Mouse (Mus musculus) MEL (cell line): ENCODE measurements around the gene Shank3. TPM values are rescaled to one million over a fixed set of nuclear protein-coding genes. Genes with fewer than 3 reads are reported as not detected.

ENCODE experiments used
- DNase-seq: peaks from one replicate; pipeline ENCODE4 v3.0.0; 2011; ENCODE audit warnings: low read depth, low spot score
- H3K27ac ChIP-seq: 2 replicates; pipeline ENCODE4 v1.5.1; 2012; ENCODE audit warnings: low read depth, mild to moderate bottlenecking, control low read depth, low read length, moderate library complexity; ENCODE audit not compliant: control insufficient read depth
- H3K27me3 ChIP-seq, 2 experiments: fragments of 150-350 bp in 1 of 2; sonication (generic) in 1 of 2; 2 replicates each; pipeline ENCODE4 v1.6.1; 2012; ENCODE audit warnings: low read length in 2 of 2, mild to moderate bottlenecking in 2 of 2, improper control_type of control experiment in 1 of 2, moderate library complexity in 1 of 2; ENCODE audit not compliant: insufficient read depth in 2 of 2, control insufficient read depth in 1 of 2
- H3K36me3 ChIP-seq, 2 experiments: 2 replicates each; pipeline ENCODE4 v1.6.1; 2012 to 2014; ENCODE audit warnings: low read length in 2 of 2, improper control_type of control experiment in 1 of 2, inconsistent platforms in 1 of 2, mild to moderate bottlenecking in 1 of 2; ENCODE audit not compliant: insufficient read depth in 2 of 2, control insufficient read depth in 1 of 2
- H3K4me1 ChIP-seq, 2 experiments: fragments of 150-350 bp in 1 of 2; sonication (generic) in 1 of 2; 2 replicates each; pipeline ENCODE4 v1.6.1; 2012; ENCODE audit warnings: low read length in 2 of 2, improper control_type of control experiment in 1 of 2, mild to moderate bottlenecking in 1 of 2; ENCODE audit not compliant: insufficient read depth in 2 of 2, control insufficient read depth in 1 of 2
- H3K4me3 ChIP-seq, 2 experiments: fragments of 150-350 bp in 1 of 2; sonication (generic) in 1 of 2; 2 replicates each; pipeline ENCODE4 v1.5.1; 2012; ENCODE audit warnings: low read depth in 2 of 2, low read length in 2 of 2, mild to moderate bottlenecking in 2 of 2, moderate library complexity in 2 of 2, control low read depth in 1 of 2, improper control_type of control experiment in 1 of 2; ENCODE audit not compliant: control insufficient read depth in 1 of 2, insufficient read depth in 1 of 2
- H3K79me2 ChIP-seq: 2 replicates; pipeline ENCODE4 v1.6.1; 2012; ENCODE audit warnings: mild to moderate bottlenecking, low read length, moderate library complexity; ENCODE audit not compliant: control insufficient read depth, poor library complexity, insufficient read depth
- H3K9ac ChIP-seq: 2 replicates; pipeline ENCODE4 v1.6.1; 2012; ENCODE audit warnings: low read depth, mild to moderate bottlenecking, control low read depth, low read length, moderate library complexity; ENCODE audit not compliant: control insufficient read depth, poor library complexity, severe bottlenecking
- H3K9me3 ChIP-seq: fragments of 150-350 bp; sonication (generic); replicated peaks from 2 replicates; pipeline ENCODE4 v1.6.1; 2012; ENCODE audit warnings: mild to moderate bottlenecking, low read length, improper control_type of control experiment, moderate library complexity; ENCODE audit not compliant: insufficient read depth
- BHLHE40 ChIP-seq: IDR thresholded peaks from 2 replicates; pipeline ENCODE4 v1.6.1; 2012; ENCODE audit warnings: low read depth, mild to moderate bottlenecking, inconsistent platforms, low read length, improper control_type of control experiment, borderline replicate concordance
- CHD1 ChIP-seq: IDR thresholded peaks from 2 replicates; pipeline ENCODE4 v1.6.1; 2012; ENCODE audit warnings: low read depth, mild to moderate bottlenecking, inconsistent platforms, low read length, improper control_type of control experiment
- CTCF ChIP-seq, 3 experiments: IDR thresholded peaks in 2 of 3; conservative IDR thresholded peaks in 1 of 3; 2 replicates each; pipeline ENCODE4 v1.5.1; 2011 to 2012; ENCODE audit warnings: low read length in 3 of 3, low read depth in 2 of 3, mild to moderate bottlenecking in 2 of 3, improper control_type of control experiment in 1 of 3, inconsistent platforms in 1 of 3, mixed read lengths in 1 of 3, moderate library complexity in 1 of 3; ENCODE audit not compliant: control insufficient read depth in 1 of 3, insufficient read depth in 1 of 3, poor library complexity in 1 of 3, severe bottlenecking in 1 of 3
- ELF1 ChIP-seq: IDR thresholded peaks from 2 replicates; pipeline ENCODE4 v1.6.1; 2014; ENCODE audit warnings: low read depth, mild to moderate bottlenecking, inconsistent platforms, low read length, improper control_type of control experiment, moderate library complexity
- EP300 ChIP-seq, 2 experiments: IDR thresholded peaks; 2 replicates each; pipeline ENCODE4 v1.6.1; 2011; ENCODE audit warnings: improper control_type of control experiment in 2 of 2, low read length in 2 of 2, low read depth in 1 of 2, mild to moderate bottlenecking in 1 of 2
- ETS1 ChIP-seq: IDR thresholded peaks from 2 replicates; pipeline ENCODE4 v1.6.1; 2012; ENCODE audit warnings: low read depth, mild to moderate bottlenecking, inconsistent platforms, low read length, improper control_type of control experiment, moderate library complexity
- GATA1 ChIP-seq: IDR thresholded peaks from 2 replicates; pipeline ENCODE4 v1.6.1; 2011; ENCODE audit warnings: low read depth, low read length, improper control_type of control experiment
- HCFC1 ChIP-seq: IDR thresholded peaks from 2 replicates; pipeline ENCODE4 v1.6.1; 2012; ENCODE audit warnings: low read depth, mild to moderate bottlenecking, inconsistent platforms, low read length, improper control_type of control experiment, moderate library complexity
- JUND ChIP-seq: IDR thresholded peaks from 2 replicates; pipeline ENCODE4 v1.6.1; 2011; ENCODE audit warnings: low read depth, mild to moderate bottlenecking, improper control_type of control experiment, low read length
- KAT2A ChIP-seq: conservative IDR thresholded peaks from 2 replicates; pipeline ENCODE4 v1.6.1; 2012; ENCODE audit warnings: low read depth, low read length, improper control_type of control experiment, inconsistent platforms
- MYC ChIP-seq: IDR thresholded peaks from 2 replicates; pipeline ENCODE4 v1.6.1; 2011; ENCODE audit warnings: low read depth, mild to moderate bottlenecking, low read length, improper control_type of control experiment, moderate library complexity
- NELFE ChIP-seq: IDR thresholded peaks from 2 replicates; pipeline ENCODE4 v1.6.1; 2011; ENCODE audit warnings: low read depth, low read length, improper control_type of control experiment
- POLR2A ChIP-seq, 2 experiments: IDR thresholded peaks; 2 replicates each; pipeline ENCODE4 v1.6.1; 2011 to 2012; ENCODE audit warnings: low read length in 2 of 2, mild to moderate bottlenecking in 2 of 2, control low read depth in 1 of 2, improper control_type of control experiment in 1 of 2, low read depth in 1 of 2, moderate library complexity in 1 of 2; ENCODE audit not compliant: control insufficient read depth in 1 of 2, insufficient read depth in 1 of 2, poor library complexity in 1 of 2
- POLR2AphosphoS5 ChIP-seq: IDR thresholded peaks from 2 replicates; pipeline ENCODE4 v1.6.1; 2012; ENCODE audit warnings: low read depth, borderline replicate concordance, mild to moderate bottlenecking, inconsistent platforms, low read length, moderate library complexity, mixed read lengths
- RAD21 ChIP-seq: IDR thresholded peaks from 2 replicates; pipeline ENCODE4 v1.6.1; 2011; ENCODE audit warnings: mild to moderate bottlenecking, low read depth, low read length, improper control_type of control experiment
- RCOR1 ChIP-seq: IDR thresholded peaks from 2 replicates; pipeline ENCODE4 v1.6.1; 2012; ENCODE audit warnings: low read depth, mild to moderate bottlenecking, inconsistent platforms, low read length, improper control_type of control experiment
- SIN3A ChIP-seq: IDR thresholded peaks from 2 replicates; pipeline ENCODE4 v1.6.1; 2012; ENCODE audit warnings: low read length, improper control_type of control experiment, inconsistent platforms
- SMC3 ChIP-seq: IDR thresholded peaks from 2 replicates; pipeline ENCODE4 v1.6.1; 2011; ENCODE audit warnings: low read depth, low read length, improper control_type of control experiment
- TAL1 ChIP-seq: IDR thresholded peaks from 2 replicates; pipeline ENCODE4 v1.6.1; 2012; ENCODE audit warnings: mild to moderate bottlenecking, inconsistent platforms, low read length, moderate library complexity, mixed read lengths
- TBP ChIP-seq: IDR thresholded peaks from 2 replicates; pipeline ENCODE4 v1.8.0; 2011; ENCODE audit warnings: low read depth, low read length, improper control_type of control experiment
- TCF12 ChIP-seq: IDR thresholded peaks from 2 replicates; pipeline ENCODE4 v1.6.1; 2014; ENCODE audit warnings: low read depth, mild to moderate bottlenecking, inconsistent platforms, low read length, improper control_type of control experiment, moderate library complexity
- UBTF ChIP-seq: IDR thresholded peaks from 2 replicates; pipeline ENCODE4 v1.6.1; 2012; ENCODE audit warnings: low read depth, mild to moderate bottlenecking, inconsistent platforms, low read length, improper control_type of control experiment, moderate library complexity, borderline replicate concordance; ENCODE audit not compliant: insufficient read depth
- USF1 ChIP-seq: IDR thresholded peaks from 2 replicates; pipeline ENCODE4 v1.6.1; 2014; ENCODE audit warnings: low read depth, mild to moderate bottlenecking, inconsistent platforms, low read length, improper control_type of control experiment, moderate library complexity
- ZC3H11A ChIP-seq: IDR thresholded peaks from 2 replicates; pipeline ENCODE4 v1.6.1; 2012; ENCODE audit warnings: low read depth, mild to moderate bottlenecking, inconsistent platforms, low read length, improper control_type of control experiment
- ZMIZ1 ChIP-seq: IDR thresholded peaks from 2 replicates; pipeline ENCODE4 v1.6.1; 2012; ENCODE audit warnings: low read depth, mild to moderate bottlenecking, inconsistent platforms, low read length, improper control_type of control experiment, moderate library complexity
- ZNF384 ChIP-seq: IDR thresholded peaks from 2 replicates; pipeline ENCODE4 v1.6.1; 2012; ENCODE audit warnings: low read depth, mild to moderate bottlenecking, inconsistent platforms, low read length, improper control_type of control experiment
- polyA plus RNA-seq, 2 experiments: library from polyadenylated mRNA; stranded (reverse) in 1 of 2; unstranded in 1 of 2; fragments of >175 nt in 1 of 2; fragments of >200 nt in 1 of 2; gene quantifications; 2 replicates each; pipeline versions ENCODE4 v1.2.1 to v1.2.4; 2012; ENCODE audit warnings: low replicate concordance in 2 of 2, low read depth in 1 of 2; ENCODE audit not compliant: insufficient read length in 2 of 2, insufficient read depth in 1 of 2, missing spikeins in 1 of 2
- total RNA-seq: library from RNA; depleted of rRNA; stranded (reverse); fragments of 300-350 nt; gene quantifications from 2 replicates; pipeline ENCODE4 v1.2.3, GENCODE M21; 2012

Shank3 gene
- total and polyA plus RNA-seq, 3 experiments = 14.2 to 20.3 TPM; not detected in 1

GRCm38 (mm10) chr15:89497391-89498048 is 1.9 kb upstream of the Shank3 start:
- Histone ChIP-seq H3K79me2 (peaks cover 12% of the 10 kb centered on the region), H3K27me3 (peaks cover 0 to under 1% of the 10 kb centered on the region in 2 experiments; a peak in 2 of 4 replicates), H3K36me3 (peaks cover 0 to 6% of the 10 kb centered on the region in 2 experiments; a peak in 2 of 4 replicates), H3K4me3 (peak overlapping the region; percentile 74 to 97), H3K9ac (peak overlapping the region; percentile 69), H3K4me1 (peaks cover 3 to 23% of the 10 kb centered on the region in 2 experiments; a peak in 3 of 4 replicates), H3K27ac (peak overlapping the region; percentile 71), H3K9me3 (no peaks in the 10 kb centered on the region)
- TF ChIP-seq GATA1 (peak; percentile 84), EP300 (IDR thresholded peaks at IDR 0.05; ENCODE audit: low read depth in 1 of 2, low read length in 2 of 2) (peak; percentile 87 to 90), USF1 (no peak), POLR2A (IDR thresholded peaks at IDR 0.05; ENCODE audit: control insufficient read depth in 1 of 2, insufficient read depth in 1 of 2, low read depth in 1 of 2, low read length in 2 of 2, poor library complexity in 1 of 2) (peak in 1 of 2 experiments; percentile 58; a peak in 1 of 4 replicates), ZMIZ1 (no peak), RCOR1 (no peak), TCF12 (peak; percentile 85), NELFE (no peak; the same call in 1 of the 2 replicates), TAL1 (peak; percentile 97), MYC (peak; percentile 57; the same call in 1 of the 2 replicates), SIN3A (peak; percentile 60; the same call in 1 of the 2 replicates), ZC3H11A (no peak), ETS1 (0 out of 2 replicates have a peak, but pooled peaks have one; percentile 11), ZNF384 (no peak), RAD21 (no peak)
- DNase-seq = peak; percentile 87

DNA sequence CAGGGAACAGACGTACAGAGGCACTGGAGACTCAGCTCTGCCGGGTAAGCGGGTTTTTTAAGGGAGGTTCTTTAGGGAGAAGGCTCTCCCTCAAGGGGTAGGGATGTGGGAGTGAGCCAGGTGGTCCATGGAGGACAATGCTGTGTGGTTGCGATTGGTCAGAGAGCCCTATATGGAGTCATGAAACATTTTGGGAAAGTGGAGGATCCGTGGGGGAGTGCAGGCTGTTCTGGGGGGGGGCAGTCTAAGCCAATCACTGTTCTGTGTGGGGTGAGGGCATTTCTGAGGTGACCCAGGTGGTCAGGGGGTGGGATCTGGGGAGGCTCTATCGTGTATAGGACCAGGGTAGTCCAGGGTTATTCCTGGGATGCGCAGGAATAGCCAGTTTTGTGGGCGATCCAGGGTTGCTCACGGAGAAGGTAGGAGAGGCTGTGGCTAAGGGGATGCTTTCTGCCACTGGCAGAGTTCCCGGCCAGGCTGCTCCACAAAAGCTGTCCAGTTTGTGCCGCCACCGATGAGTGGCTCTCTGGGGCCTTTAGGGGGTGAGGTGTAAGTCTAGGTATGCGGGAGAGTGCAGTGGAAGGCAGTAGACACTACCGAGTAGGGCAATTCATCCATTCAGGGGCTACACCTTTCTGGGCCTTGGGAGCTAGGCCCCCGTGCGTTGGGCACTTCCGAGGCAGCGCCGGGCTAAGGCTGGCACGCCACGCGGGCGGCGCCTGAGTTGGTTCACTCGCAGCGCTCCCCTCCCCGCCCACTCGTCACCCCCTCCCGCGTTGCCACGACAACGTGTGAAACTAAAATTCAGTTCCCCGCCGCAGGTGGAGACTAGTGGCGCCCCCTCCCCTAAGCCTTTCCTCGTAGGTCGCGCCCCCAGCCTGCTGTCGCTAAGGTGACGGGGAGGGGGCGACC is 1.1 kb upstream of the Shank3 start:
- DNase-seq = peak; percentile 79
- H3K4me3 ChIP-seq = peak overlapping the region; percentile 74 to 97
- peak overlapping the region; percentile 69 for H3K9ac ChIP-seq
- H3K36me3 ChIP-seq = peaks cover 0 to 6% of the 10 kb centered on the region in 2 experiments; a peak in 2 of 4 replicates
- peak overlapping the region; percentile 71 for H3K27ac ChIP-seq
- no peaks in the 10 kb centered on the region for H3K9me3 ChIP-seq
- H3K4me1 ChIP-seq = peaks cover 3 to 23% of the 10 kb centered on the region in 2 experiments; a peak in 3 of 4 replicates
- no peaks in the 10 kb centered on the region for H3K27me3 ChIP-seq
- H3K79me2 ChIP-seq = peaks cover 12% of the 10 kb centered on the region
- 0 out of 2 replicates have a peak, but pooled peaks have one; percentile 45 for TF ChIP-seq ELF1
- TF ChIP-seq SMC3 = no peak
- no peak for TF ChIP-seq UBTF
- TF ChIP-seq TBP = no peak
- TF ChIP-seq CHD1 = no peak
- peak in 1 of 2 experiments; percentile 1; a peak in 1 of 4 replicates for TF ChIP-seq POLR2A (IDR thresholded peaks at IDR 0.05; ENCODE audit: control insufficient read depth in 1 of 2, insufficient read depth in 1 of 2, low read depth in 1 of 2, low read length in 2 of 2, poor library complexity in 1 of 2)
- no peak for TF ChIP-seq ZNF384
- TF ChIP-seq NELFE = peak; percentile 12; the same call in 1 of the 2 replicates
- TF ChIP-seq ZMIZ1 = no peak
- no peak for TF ChIP-seq HCFC1
- no peak for TF ChIP-seq JUND
- TF ChIP-seq RCOR1 = peak; percentile 7; the same call in 1 of the 2 replicates
- no peak for TF ChIP-seq KAT2A
- TF ChIP-seq RAD21 = no peak
- no peak for TF ChIP-seq CTCF (IDR thresholded peaks at IDR 0.05 in 2 of 3, conservative IDR thresholded peaks at IDR 0.05 in 1 of 3; ENCODE audit: control insufficient read depth in 1 of 3, insufficient read depth in 1 of 3, low read depth in 2 of 3, low read length in 3 of 3, poor library complexity in 1 of 3, severe bottlenecking in 1 of 3)
- no peak for TF ChIP-seq USF1
- TF ChIP-seq POLR2AphosphoS5 = no peak
- no peak; the same call in 1 of the 2 replicates for TF ChIP-seq BHLHE40
- TF ChIP-seq MYC = no peak
- TF ChIP-seq TAL1 = no peak
